Mouse (Mus musculus) megakaryocyte, adult 5-6 weeks (primary cell): ENCODE data around the gene Vmn1r9. TPM values are rescaled to one million over a fixed set of nuclear protein-coding genes. Genes with fewer than 3 reads are reported as not detected.
"Not testable (repeated sequence)": the region's sequence is repeated elsewhere in the genome, so short reads cannot be mapped to it uniquely, and the experiment has no call there.

Experiments
- ATAC-seq: 2 replicates; pipeline ENCODE4 v1.8.0; 2016; ENCODE audit warnings: mild to moderate bottlenecking, inconsistent platforms; ENCODE audit not compliant: poor library complexity, severe bottlenecking
- total RNA-seq, 2 experiments: library from RNA; stranded (forward) in 1 of 2; stranded (reverse) in 1 of 2; fragments of 153-499, 151-499 nt in 1 of 2; fragments of 221-1000, 200-1000 nt in 1 of 2; gene quantifications; 2 replicates each; pipeline versions ENCODE4 v1.2.3 to v1.2.4; 2015 to 2017

Vmn1r9 gene
- total RNA-seq (2015), result not detected in 2 replicates
- total RNA-seq (2017), result not detected in 2 replicates

- ATAC-seq, result no peak
These were observed at the start of gene Vmn1r9 for GRCm38 (mm10) chr6:57066487-57066886. Gene Vmn1r9 (plus strand): TSS chr6:57066787.

GRCm38 (mm10) chr6:57025224-57025623 is 41.4 kb upstream of the Vmn1r9 start, which contains the start of gene Vmn1r7:
Gene Vmn1r7 (minus strand): TSS chr6:57025324.
- not testable (repeated sequence) for ATAC-seq

GRCm38 (mm10) chr6:57031984-57032383 is 34.6 kb upstream of the Vmn1r9 start, which contains the start of gene Vmn1r8:
Gene Vmn1r8 (plus strand): TSS chr6:57032284.
- no peak for ATAC-seq

GRCm38 (mm10) chr6:57034674-57035073 is 31.9 kb upstream of the Vmn1r9 start:
- peak; percentile 35; the same call in 1 of the 2 replicates for ATAC-seq

GRCm38 (mm10) chr6:57063730-57064129 is 2.9 kb upstream of the Vmn1r9 start:
- no peak for ATAC-seq

GRCm38 (mm10) chr6:57106358-57106757 is 39.8 kb downstream of the Vmn1r9 start:
- peak; percentile 43; the same call in 1 of the 2 replicates for ATAC-seq

GRCm38 (mm10) chr6:57109154-57109553 is 42.6 kb downstream of the Vmn1r9 start, which contains the start of gene Vmn1r10:
Gene Vmn1r10 (plus strand): TSS chr6:57109454.
- ATAC-seq, result no peak

Other genes starting within 250 kb of the Vmn1r9 start
- 0.20 and 0.91 TPM in 2 replicates for gene Fkbp9, start 234.7 kb upstream of the Vmn1r9 start, total RNA-seq (2015)
- 0.73 and 1.2 TPM in 2 replicates for gene Fkbp9, start 234.7 kb upstream of the Vmn1r9 start, total RNA-seq (2017)
- 64.6 and 71.0 TPM in 2 replicates for gene Nt5c3, start 142.9 kb upstream of the Vmn1r9 start, total RNA-seq (2015)
- gene Nt5c3, start 142.9 kb upstream of the Vmn1r9 start, total RNA-seq (2017), result 36.6 TPM in 2 replicates
- 0.47 TPM in 1 of 2 replicates, not detected in the other for gene Vmn1r4, start 142.8 kb upstream of the Vmn1r9 start, total RNA-seq (2015)
- 0.07 TPM in 1 of 2 replicates, not detected in the other for gene Vmn1r4, start 142.8 kb upstream of the Vmn1r9 start, total RNA-seq (2017)
- not detected in 2 replicates for gene Vmn1r5, start 96.5 kb upstream of the Vmn1r9 start, total RNA-seq (2015)
- gene Vmn1r5, start 96.5 kb upstream of the Vmn1r9 start, total RNA-seq (2017), result not detected in 2 replicates
- gene Vmn1r6, start 69.5 kb upstream of the Vmn1r9 start, total RNA-seq (2015), result 0.21 TPM in 1 of 2 replicates, not detected in the other
- not detected in 2 replicates for gene Vmn1r6, start 69.5 kb upstream of the Vmn1r9 start, total RNA-seq (2017)
- not detected in 2 replicates for gene Vmn1r7, start 41.5 kb upstream of the Vmn1r9 start, total RNA-seq (2015)
- not detected in 2 replicates for gene Vmn1r7, start 41.5 kb upstream of the Vmn1r9 start, total RNA-seq (2017)
- not detected in 2 replicates for gene Vmn1r8, start 34.5 kb upstream of the Vmn1r9 start, total RNA-seq (2015)
- gene Vmn1r8, start 34.5 kb upstream of the Vmn1r9 start, total RNA-seq (2017), result not detected in 2 replicates
- not detected in 2 replicates for gene Vmn1r10, start 42.7 kb downstream of the Vmn1r9 start, total RNA-seq (2015)
- gene Vmn1r10, start 42.7 kb downstream of the Vmn1r9 start, total RNA-seq (2017), result not detected in 2 replicates
- not detected in 2 replicates for gene Vmn1r11, start 66.7 kb downstream of the Vmn1r9 start, total RNA-seq (2015)
- not detected in 2 replicates for gene Vmn1r11, start 66.7 kb downstream of the Vmn1r9 start, total RNA-seq (2017)
- not detected in 2 replicates for gene Vmn1r12, start 90.1 kb downstream of the Vmn1r9 start, total RNA-seq (2015)
- gene Vmn1r12, start 90.1 kb downstream of the Vmn1r9 start, total RNA-seq (2017), result not detected in 2 replicates
- not detected in 2 replicates for gene Vmn1r13, start 136.5 kb downstream of the Vmn1r9 start, total RNA-seq (2015)
- gene Vmn1r13, start 136.5 kb downstream of the Vmn1r9 start, total RNA-seq (2017), result not detected in 2 replicates
- gene Vmn1r14, start 164.9 kb downstream of the Vmn1r9 start, total RNA-seq (2015), result not detected in 2 replicates
- gene Vmn1r14, start 164.9 kb downstream of the Vmn1r9 start, total RNA-seq (2017), result not detected in 2 replicates
- gene Vmn1r15, start 191.2 kb downstream of the Vmn1r9 start, total RNA-seq (2015), result not detected in 2 replicates
- gene Vmn1r15, start 191.2 kb downstream of the Vmn1r9 start, total RNA-seq (2017), result not detected in 2 replicates